Mouse (Mus musculus) midbrain, embryonic 16.5 days (tissue): Measurements from ENCODE around the gene Ptpre. TPM values are rescaled to one million over a fixed set of nuclear protein-coding genes. Genes with fewer than 3 reads are reported as not detected.

ENCODE experiments used
- ATAC-seq: fragments of 200-750 bp; cut with Nextera tagmentation; 2 replicates; pipeline ENCODE4 v1.8.0; 2017; ENCODE audit warnings: moderate TSS enrichment
- H3K27ac ChIP-seq: fragments of 300-500 bp; sonication (generic); 2 replicates; pipeline ENCODE4 v1.5.1; 2014; ENCODE audit warnings: mild to moderate bottlenecking, low read length, mixed read lengths
- H3K27me3 ChIP-seq: fragments of 300-500 bp; sonication (generic); 2 replicates; pipeline ENCODE4 v1.6.1; 2014; ENCODE audit warnings: low read depth, low read length, mixed read lengths; ENCODE audit not compliant: control insufficient read depth, insufficient read depth
- H3K36me3 ChIP-seq: fragments of 300-500 bp; sonication (generic); 2 replicates; pipeline ENCODE4 v1.6.1; 2014; ENCODE audit warnings: mild to moderate bottlenecking, low read length, moderate library complexity, mixed read lengths; ENCODE audit not compliant: control insufficient read depth, insufficient read depth
- H3K4me1 ChIP-seq: fragments of 300-500 bp; sonication (generic); 2 replicates; pipeline ENCODE4 v1.6.1; 2014; ENCODE audit warnings: mild to moderate bottlenecking, low read length, mixed read lengths; ENCODE audit not compliant: control insufficient read depth, insufficient read depth
- H3K4me2 ChIP-seq: fragments of 300-500 bp; sonication (generic); 2 replicates; pipeline ENCODE4 v1.6.1; 2014; ENCODE audit warnings: mild to moderate bottlenecking, low read length, mixed read lengths
- H3K4me3 ChIP-seq: fragments of 300-500 bp; sonication (generic); 2 replicates; pipeline ENCODE4 v1.5.1; 2014; ENCODE audit warnings: low read depth, mild to moderate bottlenecking, low read length, moderate library complexity, mixed read lengths
- H3K9ac ChIP-seq: fragments of 300-500 bp; sonication (generic); 2 replicates; pipeline ENCODE4 v1.6.1; 2014; ENCODE audit warnings: low read depth, low read length, mixed read lengths
- H3K9me3 ChIP-seq: fragments of 300-500 bp; sonication (generic); replicated peaks from 2 replicates; pipeline ENCODE4 v1.6.1; 2014; ENCODE audit warnings: mild to moderate bottlenecking, low read length, mixed read lengths; ENCODE audit not compliant: control insufficient read depth, poor library complexity, severe bottlenecking
- WGBS: fragments of 180-500 bp; shearing (Covaris S2); extraction: QIAGEN DNeasy Blood & Tissue Kit; methylation state at CpG from one replicate; pipeline ENCODE4 v1.1.7; 2014; 5-methylcytosine and 5-hydroxymethylcytosine counted together
- polyA plus RNA-seq: library from polyadenylated mRNA; unstranded; fragments of >200 nt; fragmentation: Nextera tagmentation; extraction: Ambion mirVana; gene quantifications from 2 replicates; pipeline ENCODE4 v1.2.1, GENCODE M21; 2015

Gene Ptpre
- polyA plus RNA-seq, 1 experiment from 2014 or later: 7.6 TPM

GRCm38 (mm10) chr7:135602881-135603523, 65.7 kb downstream of the Ptpre start:
- Histone ChIP-seq H3K4me1 (no peaks in the 10 kb centered on the region), H3K27me3 (no peaks in the 10 kb centered on the region), H3K9ac (no peak overlapping the region), H3K27ac (no peak overlapping the region), H3K4me3 (no peak overlapping the region), H3K36me3 (no peaks in the 10 kb centered on the region), H3K9me3 (no peaks in the 10 kb centered on the region), H3K4me2 (no peak overlapping the region)
- WGBS: 49% methylated on average over 5 of the region's 5 CpGs
- ATAC-seq: no peak

GRCm38 (mm10) chr7:135605002-135605803, 67.9 kb downstream of the Ptpre start:
- WGBS: 65% methylated on average over 15 of the region's 15 CpGs

GRCm38 (mm10) chr7:135605804-135606072, 68.5 kb downstream of the Ptpre start:
- H3K36me3 ChIP-seq: no peaks in the 10 kb centered on the region
- no peak overlapping the region for H3K9ac ChIP-seq
- no peaks in the 10 kb centered on the region for H3K9me3 ChIP-seq
- H3K4me2 ChIP-seq: no peak overlapping the region
- ATAC-seq: no peak
- H3K27ac ChIP-seq: no peak overlapping the region
- no peaks in the 10 kb centered on the region for H3K27me3 ChIP-seq
- peaks cover 15% of the 10 kb centered on the region for H3K4me1 ChIP-seq
- H3K4me3 ChIP-seq: no peak overlapping the region
- WGBS: 84% methylated on average over 6 of the region's 6 CpGs

More at GRCm38 (mm10) chr7:135605002-135605803, 67.9 kb downstream of the Ptpre start:
- no peak overlapping the region for H3K27ac ChIP-seq
- ATAC-seq: no peak
- no peak overlapping the region for H3K4me3 ChIP-seq
- no peaks in the 10 kb centered on the region for H3K27me3 ChIP-seq
- no peaks in the 10 kb centered on the region for H3K36me3 ChIP-seq
- H3K4me1 ChIP-seq: peaks cover 12% of the 10 kb centered on the region
- no peak overlapping the region for H3K9ac ChIP-seq
- no peak overlapping the region for H3K4me2 ChIP-seq
- H3K9me3 ChIP-seq: no peaks in the 10 kb centered on the region

GRCm38 (mm10) chr7:135608208-135608607, 70.9 kb downstream of the Ptpre start:
- WGBS: 88% methylated on average over 4 of the region's 4 CpGs
- ATAC-seq: no peak
- no peaks in the 10 kb centered on the region for H3K27me3 ChIP-seq
- no peak overlapping the region for H3K4me2 ChIP-seq
- H3K9ac ChIP-seq: no peak overlapping the region
- no peak overlapping the region for H3K27ac ChIP-seq
- no peak overlapping the region for H3K4me3 ChIP-seq
- H3K36me3 ChIP-seq: no peaks in the 10 kb centered on the region
- no peaks in the 10 kb centered on the region for H3K9me3 ChIP-seq
- peaks cover 18% of the 10 kb centered on the region for H3K4me1 ChIP-seq

GRCm38 (mm10) chr7:135609028-135609427, 71.7 kb downstream of the Ptpre start:
- Histone ChIP-seq H3K4me1 (peaks cover 18% of the 10 kb centered on the region), H3K27me3 (no peaks in the 10 kb centered on the region), H3K27ac (no peak overlapping the region), H3K9me3 (no peaks in the 10 kb centered on the region), H3K4me3 (no peak overlapping the region), H3K4me2 (no peak overlapping the region), H3K36me3 (no peaks in the 10 kb centered on the region), H3K9ac (no peak overlapping the region)
- no peak for ATAC-seq
- 46% methylated on average over 3 of the region's 3 CpGs for WGBS

- Histone ChIP-seq H3K4me1 (peaks cover 19% of the 10 kb centered on the region), H3K4me2 (no peak overlapping the region), H3K9me3 (no peaks in the 10 kb centered on the region), H3K27me3 (no peaks in the 10 kb centered on the region), H3K9ac (no peak overlapping the region), H3K36me3 (no peaks in the 10 kb centered on the region), H3K4me3 (no peak overlapping the region), H3K27ac (peak overlapping the region; percentile 0)
- 43% methylated on average over 7 of the region's 7 CpGs for WGBS
- peak; percentile 26; the same call in 1 of the 2 replicates for ATAC-seq
These were observed 72.4 kb downstream of the Ptpre start for GRCm38 (mm10) chr7:135609655-135610054.

- no peak overlapping the region for H3K4me3 ChIP-seq
- no peak for ATAC-seq
- peaks cover 23% of the 10 kb centered on the region for H3K4me1 ChIP-seq
- 36% methylated on average over 16 of the region's 16 CpGs for WGBS
- H3K36me3 ChIP-seq: no peaks in the 10 kb centered on the region
- H3K4me2 ChIP-seq: no peak overlapping the region
- H3K27ac ChIP-seq: no peak overlapping the region
- no peak overlapping the region for H3K9ac ChIP-seq
- no peaks in the 10 kb centered on the region for H3K27me3 ChIP-seq
- H3K9me3 ChIP-seq: no peaks in the 10 kb centered on the region
These were observed 75.0 kb downstream of the Ptpre start for GRCm38 (mm10) chr7:135612276-135612675.

- Histone ChIP-seq H3K4me2 (no peak overlapping the region), H3K27ac (no peak overlapping the region; the same call in 1 of the 2 replicates), H3K9me3 (no peaks in the 10 kb centered on the region), H3K4me1 (peaks cover 27% of the 10 kb centered on the region), H3K27me3 (no peaks in the 10 kb centered on the region), H3K4me3 (no peak overlapping the region), H3K9ac (no peak overlapping the region), H3K36me3 (no peaks in the 10 kb centered on the region)
- 76% methylated on average over 7 of the region's 7 CpGs for WGBS
- no peak for ATAC-seq
These were observed 75.5 kb downstream of the Ptpre start for GRCm38 (mm10) chr7:135612801-135613200.

GRCm38 (mm10) chr7:135613380-135613779, 76.1 kb downstream of the Ptpre start:
- Histone ChIP-seq H3K4me2 (no peak overlapping the region), H3K27ac (no peak overlapping the region), H3K36me3 (no peaks in the 10 kb centered on the region), H3K4me3 (no peak overlapping the region), H3K9ac (no peak overlapping the region), H3K27me3 (no peaks in the 10 kb centered on the region), H3K9me3 (no peaks in the 10 kb centered on the region), H3K4me1 (peaks cover 30% of the 10 kb centered on the region)
- WGBS: 91% methylated on average over 3 of the region's 3 CpGs
- ATAC-seq: no peak
